Comparison of ENCODE assay signal across 8 mouse cellular contexts in genomic region chr3:21564211-21564781, GRCm38 (mm10).
DNase-seq lines count a peak whose midpoint lies in the region; ATAC-seq lines count a peak whose summit lies in the region.

No protein-coding gene starts in this region.

- H3K4me3 ChIP-seq in forebrain, embryonic 11.5 days (ENCODE audit: low read depth, low read length): no peak overlapping the region
- no peak overlapping the region for H3K4me3 ChIP-seq in heart, embryonic 12.5 days
- no peak overlapping the region for H3K4me3 ChIP-seq in kidney, embryonic 15.5 days (replicated peaks)
- H3K4me3 ChIP-seq in limb, embryonic 11.5 days (ENCODE audit: low read depth, low read length): no peak overlapping the region
- H3K4me3 ChIP-seq in neural tube, embryonic 13.5 days: no peak overlapping the region

- peak; percentile 22 for DNase-seq in cerebellum, adult 11-12 months
- peak; percentile 59 for DNase-seq in forebrain, embryonic 11.5 days (ENCODE audit: low spot score)
- peak; percentile 68 for DNase-seq in limb, embryonic 11.5 days (ENCODE audit: low spot score)
- peak; percentile 28 to 72 for DNase-seq in urinary bladder, postnatal 36 days (ENCODE audit: low spot score in 2 of 2)

- H3K36me3 ChIP-seq in forebrain, embryonic 11.5 days (ENCODE audit: control insufficient read depth, insufficient read depth, low read length): no peaks in the 10 kb centered on the region
- no peaks in the 10 kb centered on the region for H3K36me3 ChIP-seq in heart, embryonic 12.5 days
- no peaks in the 10 kb centered on the region for H3K36me3 ChIP-seq in kidney, embryonic 15.5 days
- H3K36me3 ChIP-seq in limb, embryonic 11.5 days (ENCODE audit: control insufficient read depth, insufficient read depth, low read length): no peaks in the 10 kb centered on the region
- no peaks in the 10 kb centered on the region for H3K36me3 ChIP-seq in neural tube, embryonic 13.5 days

- H3K9me3 ChIP-seq in forebrain, embryonic 11.5 days (ENCODE audit: control insufficient read depth, low read length): no peaks in the 10 kb centered on the region
- no peaks in the 10 kb centered on the region for H3K9me3 ChIP-seq in heart, embryonic 12.5 days (replicated peaks)
- no peaks in the 10 kb centered on the region for H3K9me3 ChIP-seq in kidney, embryonic 15.5 days (replicated peaks)
- H3K9me3 ChIP-seq in limb, embryonic 11.5 days (ENCODE audit: control insufficient read depth, low read length): no peaks in the 10 kb centered on the region
- no peaks in the 10 kb centered on the region for H3K9me3 ChIP-seq in neural tube, embryonic 13.5 days

- H3K4me2 ChIP-seq in forebrain, embryonic 11.5 days (ENCODE audit: low read depth, low read length, severe bottlenecking): no peak overlapping the region
- H3K4me2 ChIP-seq in heart, embryonic 12.5 days: peak overlapping the region; percentile 20
- H3K4me2 ChIP-seq in kidney, embryonic 15.5 days: 0 out of 2 replicates have a peak overlapping the region, but pooled peaks have one; percentile 8
- H3K4me2 ChIP-seq in limb, embryonic 11.5 days (ENCODE audit: low read depth, severe bottlenecking): no peak overlapping the region
- H3K4me2 ChIP-seq in neural tube, embryonic 13.5 days: no peak overlapping the region

- H3K27ac ChIP-seq in forebrain, embryonic 11.5 days (ENCODE audit: low read depth, low read length): no peak overlapping the region
- H3K27ac ChIP-seq in heart, embryonic 12.5 days (ENCODE audit: poor library complexity, severe bottlenecking): peak overlapping the region; percentile 84
- H3K27ac ChIP-seq in kidney, embryonic 15.5 days: peak overlapping the region; percentile 77
- peak overlapping the region; percentile 57 for H3K27ac ChIP-seq in limb, embryonic 11.5 days (replicated peaks; ENCODE audit: low read depth, low read length)
- H3K27ac ChIP-seq in neural tube, embryonic 13.5 days (replicated peaks): peak overlapping the region; percentile 62; the same call in 1 of the 2 replicates

- H3K27me3 ChIP-seq in forebrain, embryonic 11.5 days (ENCODE audit: control insufficient read depth, insufficient read depth, low read length): no peaks in the 10 kb centered on the region
- H3K27me3 ChIP-seq in heart, embryonic 12.5 days (replicated peaks): no peaks in the 10 kb centered on the region
- no peaks in the 10 kb centered on the region for H3K27me3 ChIP-seq in kidney, embryonic 15.5 days
- H3K27me3 ChIP-seq in limb, embryonic 11.5 days (ENCODE audit: control insufficient read depth, insufficient read depth, low read length): no peaks in the 10 kb centered on the region
- H3K27me3 ChIP-seq in neural tube, embryonic 13.5 days: no peaks in the 10 kb centered on the region

- no peak overlapping the region for H3K9ac ChIP-seq in forebrain, embryonic 11.5 days (ENCODE audit: low read length)
- H3K9ac ChIP-seq in heart, embryonic 12.5 days: no peak overlapping the region
- no peak overlapping the region for H3K9ac ChIP-seq in kidney, embryonic 15.5 days
- H3K9ac ChIP-seq in limb, embryonic 11.5 days (ENCODE audit: low read length): no peak overlapping the region
- no peak overlapping the region for H3K9ac ChIP-seq in neural tube, embryonic 13.5 days

- ATAC-seq in forebrain, embryonic 11.5 days (replicated peaks; ENCODE audit: low FRiP score): peak; percentile 83
- ATAC-seq in heart, embryonic 12.5 days (ENCODE audit: insufficient number of reproducible peaks, low FRiP score): 0 out of 2 replicates have a peak, but pooled peaks have one; percentile 29
- peak; percentile 70 for ATAC-seq in kidney, embryonic 15.5 days (replicated peaks; ENCODE audit: low FRiP score)
- ATAC-seq in limb, embryonic 11.5 days (ENCODE audit: insufficient number of reproducible peaks, low FRiP score, low TSS enrichment, low read depth): peak; percentile 84; the same call in 1 of the 2 replicates
- ATAC-seq in neural tube, embryonic 13.5 days (ENCODE audit: low read depth): peak; percentile 80
- no peak for ATAC-seq in CD4-positive, CD25-positive, alpha-beta regulatory T cell, adult 4 months

- WGBS in forebrain, embryonic 11.5 days: 22% methylated on average over 3 of the region's 3 CpGs
- 11% methylated on average over 3 of the region's 3 CpGs for WGBS in heart, embryonic 12.5 days
- WGBS in kidney, embryonic 15.5 days: 8% methylated on average over 3 of the region's 3 CpGs
- WGBS in limb, embryonic 11.5 days: 8% methylated on average over 3 of the region's 3 CpGs
- WGBS in neural tube, embryonic 13.5 days: 28% methylated on average over 3 of the region's 3 CpGs

- peaks cover 4% of the 10 kb centered on the region for H3K4me1 ChIP-seq in forebrain, embryonic 11.5 days (replicated peaks; ENCODE audit: control insufficient read depth, insufficient read depth, low read length)
- peaks cover 24% of the 10 kb centered on the region for H3K4me1 ChIP-seq in heart, embryonic 12.5 days (replicated peaks)
- H3K4me1 ChIP-seq in kidney, embryonic 15.5 days: peaks cover 30% of the 10 kb centered on the region
- H3K4me1 ChIP-seq in limb, embryonic 11.5 days (ENCODE audit: control insufficient read depth, insufficient read depth, low read length): peaks cover 12% of the 10 kb centered on the region
- peaks cover 17% of the 10 kb centered on the region for H3K4me1 ChIP-seq in neural tube, embryonic 13.5 days (replicated peaks)

Comparison
In these comparisons a context has a peak if more than half of its experiments do, and no peak if none do; other contexts are left out.
1. H3K4me2 ChIP-seq: peak in heart, embryonic 12.5 days (single experiment) and kidney, embryonic 15.5 days (single experiment); none in forebrain, embryonic 11.5 days (single experiment), limb, embryonic 11.5 days (single experiment) and neural tube, embryonic 13.5 days (single experiment).
2. Peak in every context shown above with its lines, with median percentiles within 50 percentile points of each other: DNase-seq.